Mouse (Mus musculus) intestine, embryonic 15.5 days (tissue): ENCODE measurements around the gene Slc35f6. TPM values are rescaled to one million over a fixed set of nuclear protein-coding genes. Genes with fewer than 3 reads are reported as not detected.

Experiments used
- ATAC-seq: fragments of 200-750 bp; cut with Nextera tagmentation; 2 replicates; pipeline ENCODE4 v1.8.0; 2017; ENCODE audit warnings: moderate TSS enrichment, moderate library complexity
- H3K27ac ChIP-seq: fragments of 300-500 bp; sonication (generic); 2 replicates; pipeline ENCODE4 v1.5.1; 2015; ENCODE audit warnings: mild to moderate bottlenecking, inconsistent platforms
- H3K27me3 ChIP-seq: fragments of 300-500 bp; sonication (generic); replicated peaks from 2 replicates; pipeline ENCODE4 v1.6.1; 2015; ENCODE audit warnings: inconsistent platforms
- H3K36me3 ChIP-seq: fragments of 300-500 bp; sonication (generic); 2 replicates; pipeline ENCODE4 v1.6.1; 2015; ENCODE audit warnings: inconsistent platforms
- H3K4me1 ChIP-seq: fragments of 300-500 bp; sonication (generic); replicated peaks from 2 replicates; pipeline ENCODE4 v1.6.1; 2015; ENCODE audit warnings: inconsistent platforms
- H3K4me2 ChIP-seq: fragments of 300-500 bp; sonication (generic); replicated peaks from 2 replicates; pipeline ENCODE4 v1.6.1; 2015; ENCODE audit warnings: mild to moderate bottlenecking, inconsistent platforms
- H3K4me3 ChIP-seq: fragments of 300-500 bp; sonication (generic); replicated peaks from 2 replicates; pipeline ENCODE4 v1.5.1; 2015; ENCODE audit warnings: inconsistent platforms
- H3K9ac ChIP-seq: fragments of 300-500 bp; sonication (generic); 2 replicates; pipeline ENCODE4 v1.6.1; 2015; ENCODE audit warnings: inconsistent platforms
- H3K9me3 ChIP-seq: fragments of 300-500 bp; sonication (generic); 2 replicates; pipeline ENCODE4 v1.6.1; 2016; ENCODE audit warnings: inconsistent platforms
- WGBS: fragments of 180-500 bp; shearing (Covaris S2); methylation state at CpG from one replicate; pipeline ENCODE4 v1.1.7; 2015; 5-methylcytosine and 5-hydroxymethylcytosine counted together
- polyA plus RNA-seq: library from polyadenylated mRNA; unstranded; fragments of >200 nt; fragmentation: Nextera tagmentation; extraction: Ambion mirVana; gene quantifications from 2 replicates; pipeline ENCODE4 v1.2.1, GENCODE M21; 2015

Gene Slc35f6
- polyA plus RNA-seq, 1 experiment from 2014 or later: 36.8 TPM

DNA sequence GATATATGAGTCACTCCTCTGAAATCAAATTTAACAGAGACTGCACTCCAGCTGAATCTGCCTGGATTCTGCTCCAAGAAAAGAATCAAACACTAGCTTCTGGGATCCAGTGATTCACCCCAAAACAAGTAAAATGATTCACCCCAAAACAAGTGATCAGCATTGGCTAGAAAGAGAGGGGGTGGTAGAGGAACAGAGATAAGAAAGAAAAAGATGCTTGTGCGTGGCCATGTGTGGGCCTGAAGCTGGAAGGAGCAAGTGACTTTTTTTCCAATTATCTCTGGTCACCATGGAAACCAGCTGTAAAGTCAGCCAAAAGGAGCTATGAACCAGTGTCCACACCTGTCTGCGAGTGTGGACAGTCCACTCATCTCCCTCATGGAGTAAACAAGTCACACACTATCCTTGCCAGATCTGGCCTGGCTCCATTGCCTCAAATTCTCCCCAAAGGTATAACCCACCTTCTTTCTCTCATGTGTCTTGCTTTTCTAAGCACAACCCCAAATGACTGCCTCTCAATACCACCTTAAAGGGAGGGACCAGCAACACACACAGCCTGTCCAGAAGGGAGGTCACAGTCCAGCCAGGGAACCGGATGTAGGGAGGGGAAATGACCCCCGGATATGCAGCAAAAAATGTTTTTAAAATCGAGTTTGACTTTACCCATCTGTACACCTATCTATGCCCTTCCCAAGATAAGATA is 4.1 kb upstream of the Slc35f6 start:
- H3K4me1 ChIP-seq: no peaks in the 10 kb centered on the region
- no peak overlapping the region for H3K4me3 ChIP-seq
- 49% methylated on average over 5 of the region's 5 CpGs for WGBS
- H3K9ac ChIP-seq: no peak overlapping the region
- H3K9me3 ChIP-seq: no peaks in the 10 kb centered on the region
- no peak for ATAC-seq
- H3K27ac ChIP-seq: no peak overlapping the region
- no peak overlapping the region for H3K4me2 ChIP-seq
- H3K27me3 ChIP-seq: no peaks in the 10 kb centered on the region
- no peaks in the 10 kb centered on the region for H3K36me3 ChIP-seq

DNA sequence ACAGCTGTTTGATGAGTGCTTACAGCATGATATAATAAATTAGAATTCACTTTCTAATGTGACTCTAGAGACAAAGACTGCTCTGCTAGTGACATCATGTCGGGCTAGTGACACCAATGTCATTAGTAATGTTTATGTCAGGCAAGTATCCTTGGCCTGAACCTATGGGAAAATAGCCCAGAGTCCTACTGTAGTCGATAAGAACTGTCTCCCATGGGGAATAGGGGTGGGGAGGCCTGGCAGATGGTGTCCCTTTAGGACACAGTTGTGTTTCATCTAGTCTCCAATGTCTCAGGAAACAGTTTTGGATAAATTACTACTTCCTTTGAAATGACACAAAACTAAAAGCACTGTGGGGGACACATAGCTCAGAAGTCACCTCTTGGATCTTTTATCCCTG is 1.7 kb upstream of the Slc35f6 start:
- Histone ChIP-seq H3K9me3 (no peaks in the 10 kb centered on the region), H3K4me2 (no peak overlapping the region), H3K27ac (no peak overlapping the region), H3K36me3 (no peaks in the 10 kb centered on the region), H3K4me3 (no peak overlapping the region), H3K9ac (no peak overlapping the region), H3K27me3 (no peaks in the 10 kb centered on the region), H3K4me1 (peaks cover 11% of the 10 kb centered on the region)
- 65% methylated on average over 2 of the region's 2 CpGs for WGBS
- ATAC-seq: no peak

DNA sequence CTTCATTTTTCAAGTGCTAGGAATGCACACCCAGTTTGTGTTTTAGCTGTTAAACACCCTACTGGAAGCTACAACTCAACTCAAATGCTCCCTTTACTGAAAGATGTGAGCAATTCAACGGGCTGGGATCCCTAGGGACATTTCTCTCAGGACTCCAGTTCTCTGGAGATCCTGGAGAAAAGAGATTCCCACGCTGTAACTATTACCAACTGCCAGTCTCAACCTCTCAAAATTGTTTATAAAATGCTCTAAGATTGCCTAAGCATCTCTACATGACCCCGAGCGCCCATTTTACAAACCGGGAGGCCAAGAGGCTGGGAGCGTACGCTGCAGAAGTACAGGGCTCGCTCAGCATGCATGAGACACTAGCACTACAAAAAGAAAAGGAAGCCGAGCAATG is 337 bp upstream of the Slc35f6 start:
- Histone ChIP-seq H3K9me3 (no peaks in the 10 kb centered on the region), H3K27me3 (no peaks in the 10 kb centered on the region), H3K36me3 (no peaks in the 10 kb centered on the region), H3K9ac (peak overlapping the region; percentile 61), H3K4me1 (peaks cover 11% of the 10 kb centered on the region), H3K4me2 (peak overlapping the region; percentile 69), H3K27ac (peak overlapping the region; percentile 68), H3K4me3 (peak overlapping the region; percentile 76)
- no peak; the same call in 1 of the 2 replicates for ATAC-seq
- 11% methylated on average over 9 of the region's 9 CpGs for WGBS

- WGBS: 36% methylated on average over 4 of the region's 4 CpGs
- peaks cover 11% of the 10 kb centered on the region for H3K4me1 ChIP-seq
- no peaks in the 10 kb centered on the region for H3K9me3 ChIP-seq
- H3K27me3 ChIP-seq: no peaks in the 10 kb centered on the region
- peak overlapping the region; percentile 69 for H3K4me2 ChIP-seq
- H3K4me3 ChIP-seq: peak overlapping the region; percentile 76; the same call in 1 of the 2 replicates
- H3K27ac ChIP-seq: 0 out of 2 replicates have a peak overlapping the region, but pooled peaks have one; percentile 33
- H3K36me3 ChIP-seq: no peaks in the 10 kb centered on the region
- peak; percentile 64 for ATAC-seq
- no peak overlapping the region for H3K9ac ChIP-seq
These were observed 1.8 kb downstream of the Slc35f6 start for GRCm38 (mm10) chr5:30649558-30649957.

DNA sequence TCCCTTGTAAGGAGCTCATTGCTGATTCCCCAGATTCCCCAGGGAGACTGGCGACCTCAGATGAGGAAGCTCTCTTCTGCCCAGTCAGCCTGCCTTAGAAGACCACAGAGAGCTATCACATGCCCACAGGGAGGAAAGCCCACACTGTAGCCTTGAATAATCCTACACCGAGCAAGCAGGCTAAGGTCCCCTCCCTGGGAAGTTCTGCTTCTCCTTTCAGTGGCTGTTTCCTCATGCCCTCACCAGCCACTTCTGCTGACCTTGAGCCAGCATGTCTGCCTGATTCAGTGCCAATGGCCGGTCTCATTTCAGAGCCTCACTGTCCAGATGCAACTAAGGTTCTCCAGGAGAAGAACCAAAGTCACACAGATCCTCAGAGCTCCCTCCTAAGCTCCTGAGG is 3.0 kb downstream of the Slc35f6 start:
- Histone ChIP-seq H3K27me3 (no peaks in the 10 kb centered on the region), H3K9ac (no peak overlapping the region), H3K9me3 (no peaks in the 10 kb centered on the region), H3K27ac (no peak overlapping the region), H3K36me3 (0 out of 2 replicates have a peak, but pooled peaks cover 3% of the 10 kb centered on the region), H3K4me2 (no peak overlapping the region), H3K4me1 (peaks cover 11% of the 10 kb centered on the region), H3K4me3 (no peak overlapping the region)
- no peak for ATAC-seq
- WGBS: 79% methylated on average over 3 of the region's 3 CpGs

GRCm38 (mm10) chr5:30651554-30651953 is 3.8 kb downstream of the Slc35f6 start:
- no peaks in the 10 kb centered on the region for H3K27me3 ChIP-seq
- no peak overlapping the region for H3K27ac ChIP-seq
- 89% methylated on average over 3 of the region's 3 CpGs for WGBS
- no peak overlapping the region for H3K4me2 ChIP-seq
- peaks cover 11% of the 10 kb centered on the region for H3K4me1 ChIP-seq
- H3K9ac ChIP-seq: no peak overlapping the region
- no peak for ATAC-seq
- no peak overlapping the region for H3K4me3 ChIP-seq
- H3K36me3 ChIP-seq: 0 out of 2 replicates have a peak, but pooled peaks cover 6% of the 10 kb centered on the region
- no peaks in the 10 kb centered on the region for H3K9me3 ChIP-seq

DNA sequence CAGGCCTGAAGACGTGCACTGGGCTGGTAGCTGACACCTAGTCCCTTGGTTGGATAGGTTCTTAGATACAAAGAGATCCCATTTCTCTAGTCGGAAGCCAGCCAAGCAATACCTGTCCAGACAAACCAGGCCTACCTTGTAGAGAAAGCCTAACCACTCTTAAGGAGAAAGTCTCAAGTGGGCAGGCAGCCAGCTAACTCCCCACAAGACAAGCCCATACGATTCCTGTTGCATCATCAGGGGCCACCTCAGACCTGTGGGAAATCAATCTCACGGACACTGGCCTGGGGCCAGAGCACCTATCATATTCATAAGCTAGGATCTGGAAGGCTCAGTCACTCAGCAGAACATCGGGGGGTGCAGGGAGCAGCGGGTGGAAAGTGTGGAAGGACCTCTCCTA is 5.5 kb downstream of the Slc35f6 start:
- ATAC-seq: no peak
- 80% methylated on average over 6 of the region's 6 CpGs for whole genome bisulfite sequencing

DNA sequence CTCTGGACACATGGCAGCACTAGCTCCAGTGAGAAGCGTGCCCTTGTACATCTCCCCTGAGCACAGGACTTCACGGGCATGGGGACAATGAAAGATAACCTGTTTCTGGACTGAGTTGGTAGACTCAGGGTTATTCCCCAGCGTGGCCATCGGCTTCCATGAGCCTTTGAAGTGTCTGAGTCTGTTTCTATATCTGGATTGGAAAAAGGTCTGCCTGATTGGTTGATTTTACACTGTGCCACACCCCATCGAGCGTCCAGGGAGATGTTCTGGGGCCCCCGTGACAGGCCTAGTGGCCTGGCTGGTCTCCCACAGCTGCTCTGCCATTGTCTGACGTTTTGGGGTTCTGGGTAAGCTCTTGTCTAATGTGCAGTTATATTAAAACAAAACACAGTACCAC is 7.3 kb downstream of the Slc35f6 start:
- WGBS: 81% methylated on average over 8 of the region's 8 CpGs
- H3K4me1 ChIP-seq: no peaks in the 10 kb centered on the region

More for the DNA sequence above, 5.5 kb downstream of the Slc35f6 start:
- H3K36me3 ChIP-seq: 0 out of 2 replicates have a peak, but pooled peaks cover 10% of the 10 kb centered on the region
- H3K27ac ChIP-seq: no peak overlapping the region
- no peak overlapping the region for H3K4me3 ChIP-seq
- H3K4me1 ChIP-seq: peaks cover 11% of the 10 kb centered on the region
- no peak overlapping the region for H3K4me2 ChIP-seq
- no peaks in the 10 kb centered on the region for H3K27me3 ChIP-seq
- no peak overlapping the region for H3K9ac ChIP-seq
- H3K9me3 ChIP-seq: no peaks in the 10 kb centered on the region

GRCm38 (mm10) chr5:30655526-30656195 is 7.9 kb downstream of the Slc35f6 start:
- no peak overlapping the region for H3K9ac ChIP-seq
- WGBS: 94% methylated on average over 6 of the region's 6 CpGs

More for the DNA sequence above, 7.3 kb downstream of the Slc35f6 start:
- no peak overlapping the region for H3K27ac ChIP-seq
- H3K9me3 ChIP-seq: no peaks in the 10 kb centered on the region
- H3K9ac ChIP-seq: no peak overlapping the region
- no peak overlapping the region for H3K4me2 ChIP-seq
- H3K27me3 ChIP-seq: no peaks in the 10 kb centered on the region
- H3K4me3 ChIP-seq: no peak overlapping the region
- no peak for ATAC-seq
- H3K36me3 ChIP-seq: 0 out of 2 replicates have a peak, but pooled peaks cover 13% of the 10 kb centered on the region

GRCm38 (mm10) chr5:30659042-30659441 is 11.3 kb downstream of the Slc35f6 start:
- whole genome bisulfite sequencing: 81% methylated on average over 4 of the region's 4 CpGs
- no peaks in the 10 kb centered on the region for H3K27me3 ChIP-seq
- H3K9ac ChIP-seq: no peak overlapping the region
- H3K4me1 ChIP-seq: no peaks in the 10 kb centered on the region
- H3K9me3 ChIP-seq: no peaks in the 10 kb centered on the region
- no peak overlapping the region for H3K27ac ChIP-seq
- no peak for ATAC-seq
- no peak overlapping the region for H3K4me3 ChIP-seq
- no peak overlapping the region for H3K4me2 ChIP-seq
- 0 out of 2 replicates have a peak, but pooled peaks cover 13% of the 10 kb centered on the region for H3K36me3 ChIP-seq

More at GRCm38 (mm10) chr5:30655526-30656195, 7.9 kb downstream of the Slc35f6 start:
- Histone ChIP-seq H3K4me3 (no peak overlapping the region), H3K9me3 (no peaks in the 10 kb centered on the region), H3K27ac (no peak overlapping the region), H3K4me2 (no peak overlapping the region), H3K27me3 (no peaks in the 10 kb centered on the region), H3K4me1 (no peaks in the 10 kb centered on the region), H3K36me3 (0 out of 2 replicates have a peak, but pooled peaks cover 13% of the 10 kb centered on the region)
- no peak for ATAC-seq

GRCm38 (mm10) chr5:30660278-30660677 is 12.5 kb downstream of the Slc35f6 start:
- no peak for ATAC-seq
- Histone ChIP-seq H3K27me3 (no peaks in the 10 kb centered on the region), H3K4me2 (no peak overlapping the region), H3K36me3 (0 out of 2 replicates have a peak, but pooled peaks cover 13% of the 10 kb centered on the region), H3K4me3 (no peak overlapping the region), H3K9me3 (no peaks in the 10 kb centered on the region), H3K4me1 (no peaks in the 10 kb centered on the region), H3K9ac (no peak overlapping the region), H3K27ac (no peak overlapping the region)
- 88% methylated on average over 1 of the region's 1 CpGs for WGBS

DNA sequence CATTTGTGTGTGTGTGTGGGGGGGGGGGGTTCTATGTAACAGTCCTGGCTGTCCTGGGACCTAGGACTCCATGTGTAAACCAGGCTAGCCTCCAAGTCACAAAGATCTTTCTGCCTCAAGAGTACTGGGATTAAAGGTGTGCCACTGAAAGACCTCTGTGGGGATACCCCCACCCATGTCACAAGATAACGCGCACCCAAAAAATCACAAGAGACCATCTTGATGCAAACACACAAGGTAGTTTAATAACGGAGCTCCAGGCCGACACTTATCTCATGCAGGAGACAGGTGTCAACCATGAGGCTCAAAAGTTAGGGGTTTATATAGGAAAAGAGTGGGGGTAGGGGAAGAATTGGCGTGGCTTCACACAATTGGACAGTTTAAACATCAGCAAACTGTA is 13.1 kb downstream of the Slc35f6 start:
- no peaks in the 10 kb centered on the region for H3K27me3 ChIP-seq
- no peaks in the 10 kb centered on the region for H3K9me3 ChIP-seq
- H3K4me2 ChIP-seq: no peak overlapping the region
- no peak for ATAC-seq
- 0 out of 2 replicates have a peak, but pooled peaks cover 9% of the 10 kb centered on the region for H3K36me3 ChIP-seq
- no peak overlapping the region for H3K4me3 ChIP-seq
- no peak overlapping the region for H3K27ac ChIP-seq
- no peaks in the 10 kb centered on the region for H3K4me1 ChIP-seq
- 82% methylated on average over 5 of the region's 5 CpGs for WGBS
- no peak overlapping the region for H3K9ac ChIP-seq
